Mouse (Mus musculus) megakaryocyte-erythroid progenitor cell, adult 5-6 weeks (primary cell): ENCODE measurements around the gene 1300017J02Rik. TPM values are rescaled to one million over a fixed set of nuclear protein-coding genes. Genes with fewer than 3 reads are reported as not detected.

Source experiments
- ATAC-seq: replicated peaks from 2 replicates; pipeline ENCODE4 v1.8.0; 2016; ENCODE audit warnings: mild to moderate bottlenecking, inconsistent platforms; ENCODE audit not compliant: severe bottlenecking, poor library complexity, low FRiP score, low TSS enrichment
- total RNA-seq, 2 experiments: library from RNA; stranded (forward) in 1 of 2; stranded (reverse) in 1 of 2; fragments of 200-1000, 215-1000 nt in 1 of 2; fragments of >200 nt in 1 of 2; fragmentation: Nextera tagmentation in 1 of 2; gene quantifications; 2 replicates each; pipeline ENCODE4 v1.2.3; 2014 to 2017

Gene 1300017J02Rik
- total RNA-seq, 2 experiments from 2014 or later: 7.2 to 14.7 TPM

- ATAC-seq: no peak
Observed at GRCm38 (mm10) chr9:103276876-103277275, 28.0 kb downstream of the 1300017J02Rik start.

GRCm38 (mm10) chr9:103275676-103276075 lies 29.2 kb downstream of the 1300017J02Rik start:
- no peak for ATAC-seq

- no peak for ATAC-seq
Observed at GRCm38 (mm10) chr9:103274819-103275218, 30.1 kb downstream of the 1300017J02Rik start.

GRCm38 (mm10) chr9:103271104-103271503 lies 33.8 kb downstream of the 1300017J02Rik start:
- no peak for ATAC-seq

- ATAC-seq: no peak
Observed at GRCm38 (mm10) chr9:103265778-103266177, 39.1 kb downstream of the 1300017J02Rik start.

- ATAC-seq: no peak
Observed at GRCm38 (mm10) chr9:103252906-103253305, 52.0 kb downstream of the 1300017J02Rik start.

- ATAC-seq: no peak
Observed at GRCm38 (mm10) chr9:103248618-103249017, 56.3 kb downstream of the 1300017J02Rik start.

GRCm38 (mm10) chr9:103246526-103247168 lies 58.2 kb downstream of the 1300017J02Rik start:
- ATAC-seq: peak; percentile 90

GRCm38 (mm10) chr9:103243640-103244039 lies 61.2 kb downstream of the 1300017J02Rik start:
- no peak for ATAC-seq

- no peak for ATAC-seq
Observed at GRCm38 (mm10) chr9:103241206-103241605, 63.7 kb downstream of the 1300017J02Rik start.

- no peak for ATAC-seq
Observed at GRCm38 (mm10) chr9:103239471-103239870, 65.4 kb downstream of the 1300017J02Rik start.

GRCm38 (mm10) chr9:103234565-103235165 lies 70.2 kb downstream of the 1300017J02Rik start:
- ATAC-seq: no peak

- no peak for ATAC-seq
Observed at GRCm38 (mm10) chr9:103234059-103234458, 70.8 kb downstream of the 1300017J02Rik start.

GRCm38 (mm10) chr9:103233006-103233395 lies 71.9 kb downstream of the 1300017J02Rik start:
- no peak for ATAC-seq

- ATAC-seq: no peak
Observed at GRCm38 (mm10) chr9:103232232-103233005, 72.5 kb downstream of the 1300017J02Rik start.

- peak; percentile 40 for ATAC-seq
Observed at GRCm38 (mm10) chr9:103230151-103230951, 74.5 kb downstream of the 1300017J02Rik start, which contains the start of the genes Gm20425 and Trf. Gene Gm20425 (minus strand): TSS chr9:103230307. Gene Trf (minus strand): TSS chr9:103230444.

GRCm38 (mm10) chr9:103229037-103229867 lies 75.6 kb downstream of the 1300017J02Rik start:
- ATAC-seq: no peak

- ATAC-seq: no peak
Observed at GRCm38 (mm10) chr9:103228370-103229003, 76.4 kb downstream of the 1300017J02Rik start.
